Mouse (Mus musculus) left cerebral cortex, postnatal 4 days (tissue): Measurements from ENCODE around the gene Sucla2. TPM values are rescaled to one million over a fixed set of nuclear protein-coding genes. Genes with fewer than 3 reads are reported as not detected.
A peak's percentile ranks its signal among the peaks of the same experiment; 100 is the strongest.

Experiments
- DNase-seq: peaks from one replicate; pipeline ENCODE4 v3.0.0-alpha.2; 2022
- intact Hi-C: fragments of 180-260 bp; cut with DNase I; formaldehyde crosslinking; loops from one replicate; pipeline ENCODE4 v1.15.1; 2025
- total RNA-seq, 2 experiments: library from RNA; stranded (reverse); gene quantifications; 2 replicates each; pipeline ENCODE4 v1.2.3; 2021

Sucla2 gene
- 100 to 1,000 TPM; 103 to 107 TPM for total RNA-seq

DNA sequence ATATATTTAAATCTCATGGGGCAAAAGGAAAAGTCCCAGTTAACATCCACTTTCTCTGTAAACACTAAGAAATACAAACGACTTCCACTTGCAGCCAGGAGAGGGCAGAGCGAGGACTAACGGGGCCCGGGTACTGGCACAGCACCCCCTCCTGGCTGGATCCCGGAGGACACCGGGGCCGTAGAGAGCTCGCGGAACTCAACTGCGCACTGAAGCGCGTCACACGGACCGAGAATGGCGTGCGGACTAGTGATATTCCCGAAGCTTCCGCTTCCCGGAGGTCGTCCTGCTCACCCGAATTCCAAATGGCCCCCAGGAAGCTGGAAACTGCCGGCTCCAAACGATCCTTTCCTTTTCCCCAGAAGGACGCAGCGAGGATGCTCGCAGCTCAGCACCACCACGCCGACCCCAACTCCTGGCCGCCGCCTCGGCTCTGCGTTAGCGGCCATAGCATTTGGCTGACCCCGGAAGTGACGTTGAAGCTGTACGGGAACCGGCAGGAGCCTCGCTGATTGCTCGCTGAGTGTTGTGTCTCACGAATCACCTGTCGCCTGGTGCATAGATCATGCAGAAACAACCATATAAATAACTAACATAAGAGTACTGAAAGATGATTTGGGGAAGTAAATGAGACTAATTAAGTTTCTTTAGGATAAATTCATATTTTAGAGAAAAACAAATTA lies at the start of gene Sucla2:
TSS of gene Sucla2 (plus strand) at position 554 of the 683 bp plus-strand sequence.
- DNase-seq: peak; percentile 95
- intact Hi-C loops: no loop called here

DNA sequence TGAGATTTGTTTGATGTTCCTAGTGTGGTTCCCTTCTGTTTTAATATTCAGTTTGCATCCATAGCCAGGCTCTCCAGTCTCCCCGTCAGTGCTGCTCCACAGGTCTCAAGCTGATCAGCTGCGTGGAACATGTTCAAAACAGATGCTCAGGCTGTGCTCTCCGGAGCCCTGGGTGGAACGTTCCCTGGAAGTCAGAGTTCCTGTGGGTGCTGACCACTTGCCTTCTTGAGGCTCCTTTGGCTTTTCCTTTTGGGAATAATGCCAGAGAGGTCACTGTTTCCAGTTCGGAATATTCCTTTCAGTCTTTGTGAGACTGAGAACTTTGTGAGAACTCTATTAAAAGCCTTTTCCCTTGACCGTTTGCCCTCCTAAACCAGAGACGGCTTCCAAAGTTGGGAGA lies 49.6 kb upstream of the Sucla2 start:
- intact Hi-C loops: no loop called here
- no peak for DNase-seq

- intact Hi-C loops: no loop called here
- peak; percentile 41 for DNase-seq
Observed at GRCm38 (mm10) chr14:73476361-73476934, 48.7 kb upstream of the Sucla2 start.

GRCm38 (mm10) chr14:73477077-73477476 lies 48.0 kb upstream of the Sucla2 start:
- intact Hi-C loops: no loop called here
- no peak for DNase-seq

- no peak for DNase-seq
- intact Hi-C loops: no loop called here
Observed at GRCm38 (mm10) chr14:73478321-73478720, 46.8 kb upstream of the Sucla2 start.

DNA sequence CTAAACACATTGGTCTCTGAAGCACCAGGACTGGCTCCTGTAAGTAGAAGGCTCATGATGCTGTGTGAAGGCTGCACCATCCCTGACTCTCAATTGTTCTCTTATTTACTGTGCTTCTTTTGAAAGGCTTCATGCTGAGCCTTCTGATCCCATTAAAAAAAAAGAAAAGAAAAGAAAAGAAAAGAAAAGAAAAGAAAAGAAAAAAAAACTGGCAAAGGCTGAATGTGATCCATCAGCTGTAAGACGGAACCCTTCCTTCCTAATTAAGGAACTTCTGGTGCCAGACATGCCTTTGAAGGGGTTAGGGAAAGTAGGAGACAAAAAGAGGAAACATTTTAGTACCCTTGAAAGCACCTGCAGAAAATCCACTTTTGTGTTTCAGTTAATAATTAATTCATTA lies 45.3 kb upstream of the Sucla2 start:
- intact Hi-C loops: no loop called here
- no peak for DNase-seq

- intact Hi-C loops: no loop called here
- DNase-seq: no peak
Observed at GRCm38 (mm10) chr14:73483516-73484229, 41.4 kb upstream of the Sucla2 start.

DNA sequence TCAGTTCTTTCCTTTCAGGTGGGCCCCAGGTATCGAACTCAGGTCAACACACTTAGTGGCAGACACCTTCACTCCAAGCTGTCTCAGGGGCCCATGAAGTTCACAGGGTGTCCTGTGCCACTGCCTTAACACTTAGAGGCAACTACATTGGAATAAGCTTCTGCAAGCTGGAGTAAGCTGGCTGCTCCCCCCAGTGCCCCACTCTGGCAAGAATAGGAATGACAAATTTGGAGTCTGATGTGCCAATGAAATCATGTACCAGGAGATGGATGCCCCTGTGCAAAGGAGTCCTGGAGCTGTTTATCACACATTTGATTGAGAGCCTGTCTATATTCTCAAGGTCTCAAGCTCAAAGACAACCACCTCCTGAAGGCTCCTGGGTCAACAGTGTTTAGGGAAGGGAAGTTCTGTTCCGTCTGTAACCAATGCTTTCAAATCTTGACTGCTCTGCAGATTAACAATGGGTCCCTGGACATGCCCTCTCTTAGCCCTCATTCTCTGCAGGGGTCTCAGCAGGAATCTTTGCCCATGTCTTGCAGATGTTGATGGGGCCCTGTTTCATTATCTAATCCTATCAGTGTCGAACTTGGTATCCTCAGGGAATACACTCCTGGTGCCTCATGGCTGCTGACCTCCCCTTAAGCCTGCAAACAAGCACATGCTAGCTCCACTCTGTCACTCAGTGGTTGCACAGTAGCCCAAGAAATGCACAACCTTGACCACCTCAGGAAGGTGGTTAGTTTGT lies 40.6 kb upstream of the Sucla2 start:
- intact Hi-C loops: no loop called here

GRCm38 (mm10) chr14:73486641-73487040 lies 38.5 kb upstream of the Sucla2 start:
- intact Hi-C loops: no loop called here
- no peak for DNase-seq

More for the DNA sequence above, 40.6 kb upstream of the Sucla2 start:
- DNase-seq: no peak

DNA sequence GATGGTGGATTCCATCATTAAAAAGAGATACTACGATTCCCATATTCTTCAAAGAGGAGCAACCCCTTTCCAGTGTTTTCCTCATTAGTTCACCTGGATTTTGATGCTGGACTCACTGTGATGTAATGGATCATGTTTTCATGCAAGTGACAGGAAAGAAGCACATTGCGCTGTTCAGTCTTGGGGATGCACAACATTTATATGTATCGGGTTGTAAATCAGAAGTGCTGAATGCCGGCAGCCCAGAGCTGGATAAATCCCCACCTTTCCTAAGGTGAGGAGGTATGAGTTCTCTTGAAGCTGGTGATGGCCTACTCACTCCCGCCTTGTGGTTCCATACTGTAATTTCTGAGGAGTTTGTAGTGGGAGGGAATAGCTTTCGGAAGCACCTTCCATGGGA lies 31.8 kb upstream of the Sucla2 start:
- intact Hi-C loops: no loop called here
- DNase-seq: no peak

- no peak for DNase-seq
- intact Hi-C loops: no loop called here
Observed at GRCm38 (mm10) chr14:73494122-73494521, 31.0 kb upstream of the Sucla2 start.

- intact Hi-C loops: no loop called here
Observed at GRCm38 (mm10) chr14:73495753-73496152, 29.4 kb upstream of the Sucla2 start.

DNA sequence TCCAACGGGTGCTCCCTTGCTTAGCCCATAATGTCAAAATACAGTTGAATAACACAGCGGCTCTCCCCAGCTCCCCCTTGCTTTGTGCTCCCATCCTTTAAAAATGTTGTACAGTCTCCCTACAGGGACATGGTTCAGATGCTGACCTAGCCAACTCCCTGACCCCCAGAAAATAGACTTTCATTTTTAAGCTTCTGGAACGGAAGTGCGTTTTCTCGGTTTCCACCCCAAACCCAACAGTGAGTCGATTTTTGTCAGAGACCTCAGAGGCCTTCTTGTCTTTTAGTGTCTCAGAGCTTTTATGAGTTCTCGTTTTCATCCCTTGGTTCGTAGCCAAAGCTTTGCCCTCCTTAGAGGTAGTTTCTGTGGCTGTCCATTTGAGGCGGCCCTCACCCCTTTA lies 23.8 kb upstream of the Sucla2 start:
- DNase-seq: no peak
- intact Hi-C loops: no loop called here

More at GRCm38 (mm10) chr14:73495753-73496152, 29.4 kb upstream of the Sucla2 start:
- DNase-seq: no peak

- peak; percentile 66 for DNase-seq
- intact Hi-C loops: no loop called here
Observed at GRCm38 (mm10) chr14:73501721-73502120, 23.4 kb upstream of the Sucla2 start.

DNA sequence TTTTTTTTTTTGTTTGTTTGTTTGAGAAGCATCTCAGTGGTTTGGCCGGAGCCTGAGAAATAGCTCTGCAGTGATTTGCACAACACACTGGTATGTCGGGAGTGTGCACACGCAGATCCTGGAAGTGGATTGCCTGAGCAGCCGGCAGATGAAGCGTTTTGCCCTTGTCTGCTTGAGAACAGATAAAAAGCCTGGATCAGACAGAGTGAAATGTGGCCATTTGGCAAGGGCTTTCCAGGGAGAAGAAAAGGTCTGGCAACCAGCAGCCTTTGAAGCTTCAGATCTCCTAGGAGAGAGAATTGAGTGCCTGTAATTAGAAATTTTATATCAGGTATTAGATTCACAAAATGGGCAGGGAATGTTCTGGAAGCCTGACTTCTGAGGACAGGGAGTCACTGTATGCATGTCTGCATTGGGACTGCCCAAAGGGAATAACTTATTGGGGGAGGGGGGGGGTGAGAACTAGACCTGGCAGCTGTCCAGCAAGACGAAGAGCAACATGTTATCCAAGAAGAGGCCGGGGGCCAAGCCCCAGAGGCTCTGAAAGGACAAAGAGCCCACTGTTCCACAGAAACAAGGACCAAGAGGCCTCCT lies 22.4 kb upstream of the Sucla2 start:
- intact Hi-C loops: no loop called here
- peak; percentile 88 for DNase-seq

DNA sequence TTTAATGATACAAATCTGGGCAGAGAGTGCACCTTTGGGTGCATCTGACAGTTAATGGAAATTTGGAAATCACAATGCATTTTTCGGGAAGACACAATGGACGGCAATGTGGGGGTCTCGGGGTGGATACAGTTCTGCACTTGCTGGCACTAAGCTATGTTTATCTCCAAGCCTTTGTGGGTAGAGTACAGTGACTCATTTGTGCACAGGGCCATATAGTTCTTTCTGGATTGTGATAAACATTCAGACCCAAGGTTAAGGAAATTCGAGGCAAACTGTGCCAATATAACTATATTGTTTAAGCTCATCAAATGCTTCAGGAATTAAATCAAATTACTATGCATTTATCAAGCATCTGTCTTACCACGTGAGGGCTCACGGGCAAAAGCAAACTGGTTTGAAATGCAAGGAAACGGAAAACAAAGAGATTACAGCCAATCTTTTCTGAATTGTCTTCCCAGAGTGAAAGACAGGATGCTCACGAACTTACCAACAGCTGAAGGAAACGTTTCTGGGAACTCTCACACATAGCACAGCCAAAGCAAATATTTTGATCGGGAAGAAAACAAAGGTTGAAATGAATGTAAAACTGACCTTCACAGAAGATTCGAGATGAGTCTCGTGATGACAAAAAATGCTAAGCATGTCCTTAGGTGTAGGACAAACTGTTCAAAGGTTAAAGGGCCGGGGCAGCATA lies 21.7 kb upstream of the Sucla2 start:
- no peak for DNase-seq
- intact Hi-C loops: no loop called here

DNA sequence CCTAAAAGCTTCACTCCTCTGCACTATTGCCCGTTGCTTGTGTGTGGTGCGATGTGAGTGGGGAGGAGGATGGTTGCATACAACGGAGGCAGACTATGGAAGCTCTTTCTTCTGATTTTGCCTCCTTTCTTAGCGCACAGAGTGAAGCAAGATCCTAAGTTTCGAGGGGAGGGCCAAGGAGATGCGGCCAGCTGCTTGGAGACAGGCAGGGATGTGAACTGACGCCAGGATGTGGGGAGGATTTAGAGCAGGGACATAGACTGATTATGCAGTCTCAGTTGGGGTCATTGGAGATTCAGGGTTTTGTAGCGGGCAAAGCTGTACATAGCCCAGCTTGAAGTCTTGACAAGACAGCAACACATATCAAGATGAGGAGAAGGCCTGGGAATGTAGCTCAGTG lies 18.8 kb upstream of the Sucla2 start:
- DNase-seq: no peak
- intact Hi-C loops: no loop called here

- intact Hi-C loops: no loop called here
- DNase-seq: no peak
Observed at GRCm38 (mm10) chr14:73507200-73507599, 17.9 kb upstream of the Sucla2 start.

DNA sequence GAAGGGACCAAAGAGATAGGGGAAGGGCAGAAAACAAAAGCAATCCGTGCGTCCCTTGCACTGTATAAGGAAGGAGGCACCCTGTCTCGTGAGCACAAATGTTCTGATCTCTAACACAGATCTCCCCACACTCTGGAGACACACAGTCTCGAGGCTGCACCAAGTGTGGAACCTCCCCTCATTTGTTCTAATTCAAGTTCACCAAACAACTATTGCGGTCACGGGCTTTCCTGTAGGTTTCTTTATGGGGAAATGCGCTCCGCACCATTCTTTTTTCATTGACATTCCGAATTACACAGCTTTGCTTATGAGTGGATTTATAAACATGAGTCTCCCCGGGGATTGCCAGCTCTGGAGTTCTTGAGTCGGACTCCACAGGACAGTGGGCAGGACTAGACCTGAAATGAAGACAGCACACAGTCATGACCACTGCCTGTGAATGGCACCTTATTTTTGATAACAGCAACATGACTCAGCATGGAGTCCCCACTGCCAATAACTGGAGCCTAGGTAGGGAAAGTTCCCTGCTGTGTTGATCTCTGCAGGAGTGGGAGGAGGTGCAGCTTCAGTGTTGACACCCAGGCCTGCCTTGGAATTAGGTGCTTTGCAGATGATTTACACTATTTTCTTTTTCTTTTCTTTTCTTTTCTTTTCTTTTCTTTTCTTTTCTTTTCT lies 17.3 kb upstream of the Sucla2 start:
- DNase-seq: no peak
- intact Hi-C loops: no loop called here
